Mouse (Mus musculus): ENCODE results near the gene Rap1gap.
A peak's percentile ranks its signal among the peaks of the same experiment; 100 is the strongest.

Gene Rap1gap

DNA sequence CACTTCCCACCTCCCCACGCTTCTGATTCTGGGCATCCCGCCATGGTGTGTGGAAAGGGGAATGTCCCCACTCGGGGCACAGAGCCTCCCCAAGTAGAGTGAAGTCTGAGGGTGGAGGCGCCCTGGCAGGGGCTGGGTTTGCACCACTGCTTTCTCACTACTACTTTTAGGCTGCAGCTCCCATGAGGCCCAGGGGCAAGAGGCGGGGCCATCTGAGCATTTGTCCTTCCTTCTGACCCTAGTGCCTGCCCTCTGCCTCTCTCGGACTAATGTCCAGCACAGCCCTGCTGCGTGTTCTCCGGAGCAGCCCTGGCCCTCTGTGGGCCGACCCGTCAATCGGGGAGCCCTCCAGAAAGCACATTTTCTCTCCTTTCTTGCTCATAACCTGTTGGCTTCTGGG lies 59.7 kb downstream of the Rap1gap start:
- DNase-seq = no peak

DNA sequence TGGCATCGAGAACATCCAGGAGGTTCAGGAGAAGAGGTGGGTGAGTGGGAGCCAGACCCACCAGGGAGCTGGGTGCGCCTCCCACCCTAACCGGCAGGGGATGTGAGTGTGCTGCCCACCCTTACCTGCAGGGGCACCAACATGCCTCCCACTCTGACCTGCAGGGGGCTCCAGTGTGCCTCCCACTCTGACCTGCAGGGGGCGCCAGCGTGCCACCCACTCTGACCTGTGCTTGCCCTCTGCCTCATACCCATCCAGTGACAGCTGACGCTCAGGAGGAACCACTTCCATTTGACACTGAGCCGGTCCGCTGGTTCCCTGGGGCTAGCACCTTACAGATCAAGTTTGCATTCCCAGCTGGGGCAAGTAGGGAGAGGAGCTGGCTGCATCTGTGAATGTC lies 60.2 kb downstream of the Rap1gap start:
- peak; percentile 70 for DNase-seq

DNA sequence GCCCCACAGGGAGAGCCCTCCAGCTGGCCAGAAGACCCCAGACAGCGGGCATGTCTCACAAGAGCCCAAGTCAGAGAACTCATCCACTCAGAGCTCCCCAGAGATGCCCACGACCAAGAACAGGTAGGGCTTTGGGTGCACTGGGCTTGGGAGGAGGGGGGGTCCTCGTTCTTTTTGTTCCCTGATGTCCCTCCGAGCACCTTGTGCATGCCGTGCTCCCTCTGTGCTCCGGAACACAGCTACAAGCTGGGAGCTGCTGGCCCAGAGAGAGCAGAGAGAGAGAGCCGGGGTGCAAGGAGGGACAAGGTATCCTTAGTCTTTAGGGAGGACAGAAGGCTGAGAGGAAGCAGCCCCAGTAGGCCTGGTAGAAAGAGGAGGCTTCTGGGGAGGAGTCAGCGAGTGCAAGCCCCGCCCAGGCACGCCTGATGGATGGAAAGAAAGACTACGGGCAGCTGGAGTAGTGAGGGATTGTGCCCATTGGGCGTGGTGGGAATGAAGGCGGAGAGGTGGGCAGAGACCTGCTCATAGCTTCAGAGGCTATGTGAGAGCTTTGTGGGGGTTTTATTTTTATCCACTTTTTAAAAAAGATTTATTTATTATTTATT lies 61.1 kb downstream of the Rap1gap start:
- DNase-seq = no peak

DNA sequence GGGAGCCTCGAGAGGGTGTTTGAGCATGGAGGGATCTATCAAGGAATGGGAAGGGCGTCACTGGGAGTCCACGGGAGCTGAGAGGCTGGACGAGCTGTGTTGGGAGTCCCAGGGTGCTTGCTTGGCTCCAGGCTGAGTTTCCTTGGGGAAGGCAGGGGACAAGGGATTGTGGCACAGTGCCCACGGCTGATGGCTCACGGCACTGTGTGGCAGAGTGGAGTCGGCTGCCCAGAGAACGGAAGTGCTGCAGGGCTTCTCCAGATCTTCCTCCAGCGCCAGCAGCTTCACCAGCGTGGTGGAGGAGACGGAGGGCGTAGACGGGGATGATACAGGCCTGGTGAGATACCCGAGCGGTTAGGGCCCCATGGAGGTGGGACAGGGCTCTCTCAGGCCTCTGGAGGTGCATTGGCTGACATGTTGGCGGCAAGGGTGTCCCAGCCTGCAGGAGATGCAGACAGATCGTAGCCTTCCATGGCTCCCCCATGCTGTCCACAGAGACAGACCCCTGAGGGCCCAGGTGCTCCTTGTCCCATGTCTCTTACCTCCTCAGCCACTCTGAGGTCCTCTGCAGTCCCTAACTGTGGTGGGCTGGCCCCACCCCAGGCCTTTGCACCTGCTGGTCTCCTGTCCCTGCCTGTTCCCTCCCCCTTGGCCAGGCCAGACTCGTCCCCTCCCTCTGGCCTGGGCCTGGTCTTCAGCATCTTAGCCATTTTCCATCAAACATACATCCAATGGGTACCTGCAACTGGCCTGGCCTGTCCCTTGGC lies 62.4 kb downstream of the Rap1gap start:
- no peak for DNase-seq

DNA sequence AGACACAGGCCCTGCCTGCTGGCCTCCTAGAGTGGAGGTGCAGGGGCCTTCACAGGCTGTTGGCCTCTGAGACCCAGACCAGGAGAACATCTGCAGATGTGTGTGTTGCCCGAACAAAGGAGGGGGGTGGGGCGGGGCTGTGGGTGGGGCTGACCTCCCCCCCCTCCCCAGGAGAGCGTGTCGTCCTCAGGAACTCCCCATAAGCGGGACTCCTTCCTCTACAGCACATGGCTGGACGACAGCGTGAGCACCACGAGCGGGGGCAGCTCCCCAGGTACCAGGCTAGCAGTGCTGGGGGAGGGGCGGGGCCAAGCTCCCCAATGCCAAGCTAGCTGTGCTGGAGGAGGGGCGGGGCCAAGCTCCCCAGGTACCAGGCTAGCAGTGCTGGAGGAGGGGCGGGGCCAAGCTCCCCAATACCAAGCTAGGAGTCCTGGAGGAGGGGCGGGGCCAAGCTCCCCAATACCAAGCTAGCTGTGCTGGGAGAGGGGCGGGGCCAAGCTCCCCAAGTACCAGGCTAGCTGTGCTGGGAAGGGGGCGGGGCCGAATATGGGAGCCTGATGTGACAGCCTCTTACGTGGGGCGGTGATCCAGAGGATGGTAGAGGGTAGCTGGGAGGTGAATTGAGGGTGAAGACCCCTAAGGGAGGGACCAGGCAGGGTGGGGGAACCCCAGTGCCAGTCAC lies 63.1 kb downstream of the Rap1gap start:
- DNase-seq = peak; percentile 70

DNA sequence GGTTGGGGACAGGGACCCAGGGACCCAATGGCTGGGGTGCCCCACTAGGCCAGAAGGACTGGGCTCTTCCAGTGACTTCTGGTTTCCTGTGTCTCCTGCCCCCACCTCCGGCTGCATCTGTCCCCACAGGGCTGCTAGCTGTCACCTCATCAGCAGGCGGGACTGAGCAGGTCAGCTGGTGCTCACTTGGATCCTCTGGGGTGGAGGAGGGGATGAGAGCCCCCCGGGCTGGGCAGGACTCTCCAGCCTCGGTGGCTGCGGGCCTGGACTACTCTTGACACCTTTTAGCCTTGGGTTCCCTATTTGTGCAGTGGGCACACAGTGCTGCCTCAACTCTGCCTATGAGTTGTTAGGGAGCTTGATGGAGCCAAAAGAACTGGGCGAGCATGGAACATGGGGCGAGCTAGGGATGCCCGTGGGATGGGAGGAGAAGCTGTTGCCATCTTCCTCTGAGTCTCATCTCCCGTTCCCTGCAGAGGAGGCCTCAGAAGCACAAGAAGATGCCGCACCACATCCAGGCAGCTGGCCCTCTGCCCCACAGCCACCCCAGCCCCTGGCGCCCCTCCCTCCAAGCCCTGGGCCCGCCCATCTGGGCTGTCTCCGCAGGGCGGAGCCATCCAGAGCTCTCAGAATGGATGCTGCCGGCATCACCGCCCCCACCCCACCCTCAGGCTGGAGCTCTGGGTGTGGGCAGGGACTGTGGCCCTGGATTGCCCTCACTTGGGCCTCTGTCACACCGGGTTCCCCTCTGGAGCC lies 64.1 kb downstream of the Rap1gap start:
- peak; percentile 80 for DNase-seq

DNA sequence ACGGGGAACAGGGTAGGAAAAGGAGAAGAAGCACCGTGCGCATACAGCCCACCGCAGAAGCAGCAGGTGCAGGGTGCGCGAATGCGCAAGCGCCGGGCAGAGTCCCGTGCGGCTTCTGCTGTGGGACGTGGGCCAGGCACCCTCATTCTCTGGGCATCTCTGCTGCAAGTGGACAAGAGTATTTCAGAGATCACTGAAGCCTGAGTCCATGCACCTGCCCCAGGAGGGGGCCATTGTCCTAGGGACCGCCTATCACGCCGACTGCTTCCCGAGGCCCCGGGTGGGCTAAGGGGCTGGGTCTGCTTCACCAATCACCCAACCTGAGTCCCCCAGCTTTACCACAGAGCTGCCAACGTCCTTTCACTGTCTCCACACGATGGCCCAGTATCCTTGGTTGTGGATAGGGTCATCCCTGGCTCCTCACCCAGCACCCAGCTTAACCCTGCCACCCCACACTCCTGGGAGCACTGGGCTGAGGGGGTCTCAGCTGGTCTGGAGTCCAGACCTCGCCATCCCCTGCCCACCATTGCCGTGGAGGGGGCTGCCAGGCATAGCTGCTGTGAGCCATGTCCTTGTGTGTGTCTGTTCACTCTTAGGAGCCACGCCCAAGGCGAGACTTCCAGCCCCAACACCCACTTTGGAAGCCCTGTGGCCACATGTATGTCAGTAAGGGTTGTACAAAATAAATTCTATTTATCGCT lies 64.8 kb downstream of the Rap1gap start:
- DNase-seq = no peak

DNA sequence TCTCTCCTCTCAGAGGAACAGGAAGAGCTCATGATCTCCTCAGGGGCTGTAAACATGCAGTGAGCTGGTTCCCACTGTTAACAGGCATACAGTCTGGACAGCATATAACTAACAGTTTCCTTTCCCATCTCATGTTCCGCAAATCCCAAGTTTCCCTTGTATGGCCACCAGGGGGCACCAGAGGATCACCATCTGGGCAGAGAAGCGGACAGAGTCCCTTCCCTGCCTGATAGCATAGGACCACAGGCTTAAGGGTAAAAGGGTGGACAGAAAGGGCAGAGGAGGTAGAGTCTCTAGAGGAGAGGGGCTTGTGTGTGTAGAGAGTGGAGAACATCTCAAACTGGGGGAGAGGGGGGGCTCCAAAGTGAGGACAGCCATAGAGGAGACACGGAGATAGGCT lies 65.6 kb downstream of the Rap1gap start:
- DNase-seq = peak; percentile 92

DNA sequence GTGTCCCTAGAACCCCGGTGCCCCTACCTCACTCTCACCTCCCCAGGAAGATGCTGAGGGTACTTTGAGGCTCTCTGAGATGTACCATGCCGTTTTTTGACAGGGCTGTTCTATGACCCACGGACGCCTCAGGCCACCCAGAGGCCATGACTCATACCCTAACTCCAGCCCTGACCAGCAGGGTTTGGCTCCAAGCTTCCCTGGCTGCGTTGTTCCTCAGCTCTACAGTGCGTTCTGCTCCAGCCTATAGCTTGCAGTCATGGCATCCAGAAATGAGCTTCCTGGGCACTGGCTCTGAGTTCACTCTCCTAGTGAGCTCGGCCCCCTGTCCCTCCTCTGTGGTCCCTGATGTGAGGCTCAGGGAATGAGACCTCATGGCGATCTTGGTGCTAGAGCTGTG lies 66.2 kb downstream of the Rap1gap start:
- DNase-seq = no peak

DNA sequence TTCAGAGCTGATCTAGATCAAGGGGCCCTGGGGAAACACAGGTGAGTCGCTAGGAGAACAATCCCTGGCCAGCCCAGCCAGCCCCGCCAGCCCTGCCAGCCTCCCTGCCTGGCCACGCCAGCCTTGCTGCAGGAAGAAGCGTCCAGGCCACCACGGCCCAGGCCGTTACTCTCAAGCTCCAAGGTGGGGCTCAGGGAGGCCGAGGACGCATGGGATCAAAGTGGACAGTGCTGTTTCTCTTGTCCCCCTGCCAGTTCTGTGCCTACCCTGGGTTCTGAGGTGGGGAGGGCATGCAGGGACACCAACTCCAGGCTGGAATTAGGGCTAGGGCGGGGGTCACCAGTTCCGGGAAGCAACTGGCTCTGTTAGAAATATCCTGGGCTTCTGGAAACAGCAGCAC lies 67.4 kb downstream of the Rap1gap start:
- DNase-seq = no peak

DNA sequence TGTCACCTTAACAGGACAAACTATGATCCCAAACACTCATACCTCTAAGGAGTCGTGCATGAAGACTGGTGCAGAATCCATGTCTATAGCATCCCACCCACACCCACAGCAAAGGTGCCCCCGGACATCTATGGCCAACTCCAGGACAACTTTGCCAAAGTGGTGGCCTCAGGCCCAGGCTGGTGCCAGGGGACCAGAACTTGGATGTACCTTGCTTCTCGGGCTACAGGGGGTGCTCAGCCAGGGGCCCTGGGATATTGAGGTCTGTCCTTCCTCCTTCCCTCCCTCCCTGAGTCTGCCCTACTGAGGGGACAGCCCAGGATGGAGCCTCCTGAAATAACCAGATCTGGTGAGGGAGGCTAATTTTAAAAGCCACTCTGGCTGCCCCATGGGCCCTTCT lies 67.8 kb downstream of the Rap1gap start:
- no peak for DNase-seq

DNA sequence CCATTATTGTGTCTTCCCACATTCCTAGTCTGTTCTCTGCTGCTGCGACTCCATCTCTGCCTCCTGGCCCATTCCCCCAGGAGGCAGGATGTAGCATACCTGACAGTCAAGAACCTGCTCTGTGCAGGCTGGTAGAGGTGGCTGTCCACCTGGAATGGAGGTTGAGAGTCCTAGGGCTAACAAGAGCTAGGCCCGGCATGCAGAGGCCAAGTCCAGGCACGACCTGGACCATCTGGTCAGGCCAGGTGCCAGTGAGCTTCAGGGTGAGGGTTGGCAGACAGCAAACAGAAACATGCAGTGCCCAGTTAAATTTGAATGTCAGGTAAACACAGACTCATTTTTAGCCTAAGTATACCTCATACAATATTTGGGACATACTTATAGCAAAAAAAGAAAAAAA lies 68.4 kb downstream of the Rap1gap start:
- no peak for DNase-seq

DNA sequence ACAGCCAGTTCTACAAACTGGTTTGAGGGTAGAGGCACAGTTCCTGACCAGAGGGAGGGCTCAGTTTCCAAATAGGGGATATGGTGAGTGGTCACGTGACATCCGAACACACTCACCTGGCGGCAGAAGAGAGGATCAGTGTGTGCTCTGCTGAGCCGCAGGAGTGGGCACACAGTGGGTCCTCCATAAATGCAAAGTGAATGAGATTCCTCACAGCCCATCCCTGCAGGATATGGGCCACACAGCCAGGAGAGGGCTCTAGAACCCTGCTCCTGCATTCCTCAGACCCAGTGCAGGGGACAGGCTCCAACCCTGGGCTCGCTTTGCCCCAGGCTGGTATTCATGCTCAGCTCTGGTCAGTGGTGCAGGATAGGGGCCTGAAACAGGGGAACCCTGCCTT lies 68.9 kb downstream of the Rap1gap start:
- DNase-seq = no peak

DNA sequence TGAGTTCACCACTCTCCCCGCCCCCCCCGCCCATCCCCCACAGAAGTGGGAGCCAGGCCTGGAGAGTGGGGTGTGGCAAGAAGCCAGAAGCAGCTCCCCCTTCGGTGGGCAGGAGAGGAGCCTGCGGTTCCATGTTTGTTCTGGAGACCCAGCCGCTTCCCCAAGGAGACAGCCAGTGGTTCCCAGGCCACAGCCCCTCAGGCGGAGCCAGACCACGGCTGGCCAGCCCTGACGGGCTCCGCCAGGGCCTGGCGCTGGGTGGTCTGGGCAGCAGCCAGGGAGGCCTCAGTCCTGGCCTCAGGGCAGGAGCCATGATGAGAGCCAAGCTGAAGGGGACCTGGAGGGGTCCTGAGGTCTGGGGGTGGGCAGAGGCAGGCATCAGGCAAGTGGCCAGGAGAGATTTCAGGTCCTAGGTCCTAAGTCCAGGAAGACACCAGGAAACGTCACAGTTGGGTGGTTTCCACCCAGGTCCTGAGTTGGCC lies 71.7 kb downstream of the Rap1gap start:
- peak; percentile 55 for DNase-seq

DNA sequence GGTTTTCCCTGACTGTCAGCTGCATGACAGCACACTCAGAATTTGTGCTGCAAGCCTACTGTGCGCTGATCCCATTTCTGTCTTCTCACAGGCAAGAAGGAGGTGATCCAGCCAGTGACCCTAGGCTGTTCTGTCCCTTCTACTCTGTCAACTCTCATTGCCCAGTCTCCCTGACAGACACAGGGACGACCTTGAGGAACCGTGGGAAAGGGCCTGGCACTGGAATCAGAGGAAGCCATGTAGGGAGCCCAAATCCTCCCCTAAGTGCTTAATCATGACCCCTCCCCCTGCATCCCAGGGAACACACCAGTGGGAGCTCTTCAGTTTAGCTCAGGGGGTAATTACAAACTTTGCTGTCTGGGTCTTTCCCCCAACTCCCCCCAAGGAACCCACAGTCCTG lies 73.2 kb downstream of the Rap1gap start:
- DNase-seq = no peak

DNA sequence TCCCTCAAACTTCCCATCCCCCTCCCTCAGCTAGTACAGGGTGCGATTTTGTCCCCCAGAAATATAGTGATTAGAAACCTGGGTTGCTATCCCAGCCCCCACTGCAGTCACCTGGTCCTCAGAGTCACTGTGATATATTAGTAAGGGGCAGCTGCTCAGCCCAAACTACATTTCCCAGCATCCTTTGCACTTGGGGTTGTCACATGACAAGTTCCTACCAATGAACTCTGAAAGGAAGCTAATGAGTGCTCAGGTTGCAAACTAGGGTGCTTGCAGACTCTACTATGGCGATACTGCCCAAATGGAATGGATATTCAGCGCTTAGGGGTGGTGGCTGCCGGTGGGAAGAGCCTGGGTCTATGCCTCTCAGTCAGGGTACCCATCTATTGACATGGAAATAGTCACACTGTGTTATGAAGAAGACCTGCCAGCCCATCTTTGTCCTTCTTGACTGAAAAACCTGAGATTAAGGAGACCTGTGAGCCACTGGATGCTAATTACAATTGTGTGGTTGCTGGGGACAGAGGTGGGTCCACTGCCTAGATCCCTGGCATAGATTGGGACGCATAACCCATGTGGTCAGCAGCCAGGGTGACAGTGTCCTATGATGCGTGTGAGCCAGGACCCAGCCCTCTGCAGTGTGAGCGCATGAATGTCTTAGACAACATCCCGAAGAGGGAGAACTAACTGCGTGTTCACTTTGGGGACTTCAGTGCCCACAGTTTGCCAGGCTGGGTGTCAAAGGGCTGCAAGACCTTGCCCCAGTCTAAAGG lies 74.8 kb downstream of the Rap1gap start:
- DNase-seq = peak; percentile 83

DNA sequence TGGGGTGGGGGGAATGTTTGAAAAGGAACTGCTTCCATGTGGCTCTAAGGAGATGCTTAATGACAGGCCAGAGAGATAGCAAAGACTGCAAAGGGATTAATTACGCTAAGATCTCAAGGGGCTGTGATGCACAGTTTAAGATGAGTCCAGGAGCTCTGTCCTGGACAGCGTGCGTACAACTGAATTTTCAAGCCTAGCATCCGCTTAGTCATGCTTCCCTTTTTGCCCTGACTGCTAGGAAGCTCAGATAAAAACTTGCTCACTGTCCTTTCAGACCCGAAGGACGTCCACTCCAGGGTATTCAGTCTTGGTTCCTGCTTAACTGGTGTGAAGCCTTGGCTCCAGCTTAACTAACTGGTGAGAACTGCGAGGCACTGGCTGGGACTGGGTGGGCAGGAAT lies 75.8 kb downstream of the Rap1gap start:
- DNase-seq = no peak

DNA sequence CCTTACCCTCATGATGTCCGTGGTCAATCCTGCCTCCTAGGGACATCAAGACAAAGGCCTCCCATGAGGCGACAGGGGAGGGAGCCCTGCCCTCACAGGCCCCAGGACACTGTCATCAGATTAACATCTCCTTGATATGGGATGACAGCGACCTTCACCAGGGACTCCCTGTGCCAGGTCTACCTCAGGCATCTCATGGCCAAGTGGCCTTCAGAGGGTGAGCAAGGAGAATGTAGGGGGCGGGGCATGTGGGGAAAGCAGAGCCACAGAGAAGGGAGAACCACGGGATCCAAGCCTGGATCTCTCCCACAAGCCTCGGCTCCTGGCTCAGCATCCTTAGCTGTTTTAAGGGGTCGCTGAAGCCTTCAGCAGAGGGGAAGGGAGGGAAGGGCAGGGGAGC lies 79.3 kb downstream of the Rap1gap start:
- peak; percentile 40 for DNase-seq

DNA sequence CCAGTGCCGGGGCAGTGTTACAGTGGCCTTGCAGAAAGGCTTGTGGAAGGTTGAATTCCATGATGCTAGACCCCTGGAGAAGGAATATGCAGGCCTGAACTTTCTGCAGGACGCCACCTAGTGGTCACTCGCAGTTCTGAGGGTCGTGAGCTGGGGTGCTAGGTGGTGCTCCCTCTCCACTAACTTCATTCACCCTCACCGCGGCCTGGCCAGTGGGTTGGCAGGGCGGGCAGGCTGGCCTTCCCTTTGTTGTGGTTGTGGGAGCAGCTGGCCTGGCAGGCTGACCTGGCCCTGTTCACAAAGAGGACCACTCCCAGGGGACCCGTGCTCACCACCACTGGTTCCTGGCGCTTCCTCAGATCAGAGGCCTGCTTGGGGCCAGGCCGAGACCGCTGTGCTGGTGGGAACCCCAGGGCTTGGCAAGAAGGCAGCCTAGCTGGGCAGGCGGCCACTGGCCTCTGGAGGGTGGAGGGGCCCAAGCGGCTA lies 80.0 kb downstream of the Rap1gap start:
- peak; percentile 59 for DNase-seq

DNA sequence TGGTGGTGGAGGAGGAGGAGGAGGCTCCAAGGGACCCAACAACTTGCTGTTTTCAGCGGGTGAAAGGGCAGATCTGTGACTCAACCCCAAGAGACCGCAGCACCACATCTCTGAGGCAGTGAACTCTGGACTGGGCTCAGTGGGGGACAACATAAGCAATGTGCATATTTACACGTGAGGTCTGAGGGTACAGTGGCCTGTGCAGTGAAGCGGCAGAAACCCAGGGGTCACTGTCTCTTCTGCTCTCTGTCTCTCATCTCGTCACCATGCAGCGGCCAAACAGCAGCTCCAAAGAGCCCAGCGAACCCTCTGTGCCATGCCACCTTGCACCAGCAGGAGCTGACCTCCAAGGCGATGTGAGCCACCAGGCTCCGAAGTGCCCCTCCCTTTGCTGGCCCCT lies 82.6 kb downstream of the Rap1gap start:
- DNase-seq = no peak

DNA sequence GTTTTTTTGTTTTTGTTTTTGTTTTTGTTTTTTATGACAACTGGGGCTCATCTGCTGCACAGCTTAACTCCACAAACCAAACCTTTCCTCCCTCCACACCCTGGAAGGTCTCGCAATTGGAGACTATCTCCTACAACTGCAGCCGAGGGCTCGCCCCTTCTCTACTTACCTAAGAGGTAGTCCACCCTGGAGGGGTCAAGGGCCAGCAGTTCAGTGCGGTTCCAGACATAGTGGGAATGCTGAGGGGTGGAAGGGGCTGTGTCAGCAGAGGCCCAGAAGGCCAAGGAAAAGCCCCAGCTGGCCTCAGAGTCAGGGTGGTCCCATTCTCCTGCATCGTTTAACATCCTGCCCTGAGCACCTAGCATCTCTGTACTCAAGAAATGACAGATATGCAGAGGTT lies 83.1 kb downstream of the Rap1gap start:
- no peak for DNase-seq

DNA sequence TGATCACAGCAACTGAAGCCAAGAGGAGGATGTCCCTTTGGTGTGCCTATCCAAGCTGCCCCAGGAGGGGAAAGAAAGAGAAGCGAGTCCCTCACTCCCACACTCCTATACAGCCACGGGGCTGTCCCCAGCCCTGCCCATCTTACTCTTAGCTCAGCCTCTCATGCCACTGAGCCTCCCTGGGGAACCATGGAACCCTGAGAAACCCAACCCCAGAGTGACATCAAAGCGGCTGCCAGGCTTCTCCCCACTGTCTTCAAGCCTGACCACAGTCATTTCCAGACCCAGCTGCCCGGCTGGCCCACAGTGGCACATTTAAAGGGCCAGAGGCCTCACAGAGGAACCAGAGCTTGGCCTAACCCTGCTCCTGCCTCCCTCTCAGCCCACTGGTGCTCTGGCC lies 84.2 kb downstream of the Rap1gap start:
- no peak for DNase-seq
